Mouse (Mus musculus) CH12.LX (cell line): Measurements from ENCODE around the gene Kcnk7. TPM values are rescaled to one million over a fixed set of nuclear protein-coding genes. Genes with fewer than 3 reads are reported as not detected.
A peak's percentile ranks its signal among the peaks of the same experiment; 100 is the strongest.

Experiments used
- DNase-seq: peaks from one replicate; pipeline ENCODE4 v3.0.0-alpha.2; 2013; ENCODE audit errors: extremely low read depth
- H3K27ac ChIP-seq: 2 replicates; pipeline ENCODE4 v1.5.1; 2012; ENCODE audit warnings: low read depth, mild to moderate bottlenecking, control low read depth, moderate library complexity; ENCODE audit not compliant: insufficient read depth
- H3K27me3 ChIP-seq: replicated peaks from 2 replicates; pipeline ENCODE3; 2012; ENCODE audit warnings: inconsistent platforms
- H3K36me3 ChIP-seq, 2 experiments: replicated peaks in 1 of 2; 2 replicates each; pipeline versions ENCODE3 to v1.6.1; 2012; ENCODE audit warnings: inconsistent platforms in 1 of 2, low read length in 1 of 2, mild to moderate bottlenecking in 1 of 2, mixed read lengths in 1 of 2, moderate library complexity in 1 of 2; ENCODE audit not compliant: control insufficient read depth in 1 of 2, insufficient read depth in 1 of 2
- H3K4me1 ChIP-seq, 2 experiments: 2 replicates each; pipeline ENCODE4 v1.6.1; 2012; ENCODE audit warnings: inconsistent platforms in 1 of 2, moderate library complexity in 1 of 2; ENCODE audit not compliant: insufficient read depth in 2 of 2, control insufficient read depth in 1 of 2
- H3K4me2 ChIP-seq: 2 replicates; pipeline ENCODE4 v1.6.1; 2012; ENCODE audit warnings: low read depth, mild to moderate bottlenecking, control low read depth; ENCODE audit not compliant: poor library complexity, insufficient read depth, severe bottlenecking
- H3K4me3 ChIP-seq, 3 experiments: fragments of 150-350 bp in 1 of 3; sonication (generic) in 1 of 3; replicated peaks in 1 of 3; 2 replicates each; pipeline versions ENCODE3 to v1.5.1; 2011 to 2012; ENCODE audit warnings: low read depth in 2 of 3, low read length in 2 of 3, mild to moderate bottlenecking in 2 of 3, moderate library complexity in 2 of 3, control low read depth in 1 of 3, improper control_type of control experiment in 1 of 3, inconsistent platforms in 1 of 3, mixed read lengths in 1 of 3; ENCODE audit not compliant: poor library complexity in 1 of 3
- H3K79me2 ChIP-seq: replicated peaks from 2 replicates; pipeline ENCODE4 v1.6.1; 2012; ENCODE audit warnings: mild to moderate bottlenecking, moderate library complexity; ENCODE audit not compliant: control insufficient read depth, poor library complexity, insufficient read depth, severe bottlenecking; ENCODE audit errors: extremely low read depth
- H3K9ac ChIP-seq: 2 replicates; pipeline ENCODE4 v1.6.1; 2012; ENCODE audit warnings: low read depth, mild to moderate bottlenecking, control low read depth, moderate library complexity; ENCODE audit not compliant: insufficient read depth
- H3K9me3 ChIP-seq: replicated peaks from 2 replicates; pipeline ENCODE3; 2012; ENCODE audit warnings: low read length, inconsistent platforms, mixed read lengths
- BHLHE40 ChIP-seq: IDR thresholded peaks from 2 replicates; pipeline ENCODE4 v1.6.1; 2011; ENCODE audit warnings: mild to moderate bottlenecking, low read depth, low read length, improper control_type of control experiment
- CHD1 ChIP-seq: IDR thresholded peaks from 2 replicates; pipeline ENCODE4 v1.6.1; 2012; ENCODE audit warnings: low read depth, low read length, improper control_type of control experiment, inconsistent platforms
- CHD2 ChIP-seq: IDR thresholded peaks from 2 replicates; pipeline ENCODE4 v1.6.1; 2011; ENCODE audit warnings: low read length, improper control_type of control experiment
- CTCF ChIP-seq, 2 experiments: IDR thresholded peaks in 1 of 2; conservative IDR thresholded peaks in 1 of 2; 2 replicates each; pipeline ENCODE4 v1.5.1; 2011 to 2012; ENCODE audit warnings: low read depth in 2 of 2, low read length in 2 of 2, improper control_type of control experiment in 1 of 2, inconsistent platforms in 1 of 2, mild to moderate bottlenecking in 1 of 2, moderate library complexity in 1 of 2
- E2F4 ChIP-seq: IDR thresholded peaks from 2 replicates; pipeline ENCODE4 v1.6.1; 2011; ENCODE audit warnings: low read depth, low read length, improper control_type of control experiment; ENCODE audit not compliant: insufficient replicate concordance
- ELF1 ChIP-seq: IDR thresholded peaks from 2 replicates; pipeline ENCODE4 v1.6.1; 2014; ENCODE audit warnings: low read depth, mild to moderate bottlenecking, inconsistent platforms, low read length, improper control_type of control experiment
- EP300 ChIP-seq: IDR thresholded peaks from 2 replicates; pipeline ENCODE4 v1.6.1; 2011; ENCODE audit warnings: low read length, improper control_type of control experiment
- ETS1 ChIP-seq: conservative IDR thresholded peaks from 2 replicates; pipeline ENCODE4 v1.6.1; 2012; ENCODE audit warnings: low read depth, mild to moderate bottlenecking, inconsistent platforms, low read length, improper control_type of control experiment, moderate library complexity
- GABPA ChIP-seq: IDR thresholded peaks from 2 replicates; pipeline ENCODE4 v1.6.1; 2012; ENCODE audit warnings: low read depth, low read length, improper control_type of control experiment, inconsistent platforms; ENCODE audit not compliant: insufficient replicate concordance
- HCFC1 ChIP-seq: IDR thresholded peaks from 2 replicates; pipeline ENCODE4 v1.6.1; 2012; ENCODE audit warnings: low read depth, mild to moderate bottlenecking, inconsistent platforms, low read length, improper control_type of control experiment
- IRF4 ChIP-seq: IDR thresholded peaks from 2 replicates; pipeline ENCODE4 v1.6.1; 2014; ENCODE audit warnings: low read depth, mild to moderate bottlenecking, inconsistent platforms, low read length, improper control_type of control experiment
- JUN ChIP-seq: IDR thresholded peaks from 2 replicates; pipeline ENCODE4 v1.6.1; 2011; ENCODE audit warnings: low read depth, mild to moderate bottlenecking, low read length, improper control_type of control experiment, moderate library complexity; ENCODE audit not compliant: insufficient read depth
- JUND ChIP-seq: conservative IDR thresholded peaks from 2 replicates; pipeline ENCODE4 v1.6.1; 2011; ENCODE audit warnings: low read depth, low read length, improper control_type of control experiment
- KAT2A ChIP-seq: IDR thresholded peaks from 2 replicates; pipeline ENCODE4 v1.6.1; 2012; ENCODE audit warnings: low read length, improper control_type of control experiment, inconsistent platforms; ENCODE audit not compliant: insufficient replicate concordance
- MAFK ChIP-seq: IDR thresholded peaks from 2 replicates; pipeline ENCODE4 v1.6.1; 2011; ENCODE audit warnings: low read length, improper control_type of control experiment; ENCODE audit not compliant: insufficient replicate concordance
- MAX ChIP-seq: IDR thresholded peaks from 2 replicates; pipeline ENCODE4 v1.6.1; 2011; ENCODE audit warnings: low read length, improper control_type of control experiment
- MAZ ChIP-seq: IDR thresholded peaks from 2 replicates; pipeline ENCODE4 v1.6.1; 2012; ENCODE audit warnings: low read depth, mild to moderate bottlenecking, inconsistent platforms, low read length, improper control_type of control experiment, moderate library complexity
- MEF2A ChIP-seq: IDR thresholded peaks from 2 replicates; pipeline ENCODE4 v1.6.1; 2014; ENCODE audit warnings: low read depth, mild to moderate bottlenecking, inconsistent platforms, low read length, improper control_type of control experiment, borderline replicate concordance
- MXI1 ChIP-seq: IDR thresholded peaks from 2 replicates; pipeline ENCODE4 v1.6.1; 2011; ENCODE audit warnings: mild to moderate bottlenecking, low read depth, low read length, improper control_type of control experiment
- MYC ChIP-seq: IDR thresholded peaks from 2 replicates; pipeline ENCODE4 v1.6.1; 2011; ENCODE audit warnings: low read depth, mild to moderate bottlenecking, improper control_type of control experiment, low read length
- NELFE ChIP-seq: IDR thresholded peaks from 2 replicates; pipeline ENCODE4 v1.6.1; 2011; ENCODE audit warnings: low read depth, low read length, improper control_type of control experiment
- NRF1 ChIP-seq: IDR thresholded peaks from 2 replicates; pipeline ENCODE4 v1.6.1; 2014; ENCODE audit warnings: low read depth, mild to moderate bottlenecking, inconsistent platforms, low read length, improper control_type of control experiment, moderate library complexity
- PAX5 ChIP-seq: IDR thresholded peaks from 2 replicates; pipeline ENCODE4 v1.6.1; 2012; ENCODE audit warnings: low read length, inconsistent platforms, mixed read lengths
- POLR2A ChIP-seq: IDR thresholded peaks from 2 replicates; pipeline ENCODE4 v1.6.1; 2011; ENCODE audit warnings: low read depth, mild to moderate bottlenecking, improper control_type of control experiment, low read length
- RAD21 ChIP-seq: IDR thresholded peaks from 2 replicates; pipeline ENCODE4 v1.6.1; 2011; ENCODE audit warnings: low read depth, mild to moderate bottlenecking, low read length, improper control_type of control experiment, moderate library complexity
- RCOR1 ChIP-seq: conservative IDR thresholded peaks from 2 replicates; pipeline ENCODE4 v1.6.1; 2012; ENCODE audit warnings: low read depth, mild to moderate bottlenecking, inconsistent platforms, low read length, improper control_type of control experiment
- SIN3A ChIP-seq: IDR thresholded peaks from 2 replicates; pipeline ENCODE4 v1.6.1; 2012; ENCODE audit warnings: low read length, improper control_type of control experiment, inconsistent platforms
- SMC3 ChIP-seq: IDR thresholded peaks from 2 replicates; pipeline ENCODE4 v1.6.1; 2011; ENCODE audit warnings: low read depth, low read length, improper control_type of control experiment
- TBP ChIP-seq: conservative IDR thresholded peaks from 2 replicates; pipeline ENCODE4 v1.6.1; 2011; ENCODE audit warnings: low read depth, low read length, improper control_type of control experiment
- TCF12 ChIP-seq: IDR thresholded peaks from 2 replicates; pipeline ENCODE4 v1.6.1; 2014; ENCODE audit warnings: low read depth, mild to moderate bottlenecking, inconsistent platforms, low read length, improper control_type of control experiment
- UBTF ChIP-seq: IDR thresholded peaks from 2 replicates; pipeline ENCODE4 v1.6.1; 2012; ENCODE audit warnings: low read depth, mild to moderate bottlenecking, inconsistent platforms, low read length, improper control_type of control experiment, moderate library complexity
- USF1 ChIP-seq: IDR thresholded peaks from 2 replicates; pipeline ENCODE4 v1.6.1; 2014; ENCODE audit warnings: low read depth, mild to moderate bottlenecking, inconsistent platforms, low read length, improper control_type of control experiment
- USF2 ChIP-seq: conservative IDR thresholded peaks from 2 replicates; pipeline ENCODE4 v1.6.1; 2011; ENCODE audit warnings: low read depth, low read length, improper control_type of control experiment
- ZC3H11A ChIP-seq: IDR thresholded peaks from 2 replicates; pipeline ENCODE4 v1.6.1; 2012; ENCODE audit warnings: low read depth, mild to moderate bottlenecking, inconsistent platforms, low read length, improper control_type of control experiment
- ZKSCAN1 ChIP-seq: IDR thresholded peaks from 2 replicates; pipeline ENCODE4 v1.6.1; 2012; ENCODE audit warnings: low read depth, inconsistent platforms, low read length, improper control_type of control experiment, borderline replicate concordance
- ZMIZ1 ChIP-seq: IDR thresholded peaks from 2 replicates; pipeline ENCODE4 v1.6.1; 2012; ENCODE audit warnings: low read depth, mild to moderate bottlenecking, inconsistent platforms, low read length, improper control_type of control experiment
- ZNF384 ChIP-seq: IDR thresholded peaks from 2 replicates; pipeline ENCODE4 v1.6.1; 2012; ENCODE audit warnings: low read depth, low read length, improper control_type of control experiment, inconsistent platforms
- dilution Hi-C: fragments of 300-500 bp; cut with MboI; formaldehyde crosslinking; loops from 2 replicates; pipeline ENCODE4 v1.14.3; 2020; ENCODE audit warnings: low sequenced_read_pairs; ENCODE audit not compliant: extremely low pct_unique_long_range_greater_than_20kb, extremely low pct_ligation_motif_present
- in situ Hi-C: fragments of 300-500 bp; cut with MboI; formaldehyde crosslinking; loops from 3 replicates; pipeline ENCODE4 v1.14.3; 2019; ENCODE audit warnings: low sequenced_read_pairs, low pct_ligation_motif_present, low pct_unique_long_range_greater_than_20kb, mixed read lengths
- polyA plus RNA-seq: library from polyadenylated mRNA; unstranded; fragments of >175 nt; gene quantifications from 2 replicates; pipeline ENCODE4 v1.2.1, GENCODE M21; 2012; ENCODE audit warnings: low read depth; ENCODE audit not compliant: insufficient read length
- total RNA-seq, 2 experiments: library from RNA; depleted of rRNA; stranded (reverse); fragments of 300-350 nt in 1 of 2; fragments of >200 nt in 1 of 2; gene quantifications; 2 replicates each; pipeline ENCODE4 v1.2.3; 2012 to 2014

Gene Kcnk7
- total and polyA plus RNA-seq, 3 experiments = 0.30 TPM; not detected in 2

DNA sequence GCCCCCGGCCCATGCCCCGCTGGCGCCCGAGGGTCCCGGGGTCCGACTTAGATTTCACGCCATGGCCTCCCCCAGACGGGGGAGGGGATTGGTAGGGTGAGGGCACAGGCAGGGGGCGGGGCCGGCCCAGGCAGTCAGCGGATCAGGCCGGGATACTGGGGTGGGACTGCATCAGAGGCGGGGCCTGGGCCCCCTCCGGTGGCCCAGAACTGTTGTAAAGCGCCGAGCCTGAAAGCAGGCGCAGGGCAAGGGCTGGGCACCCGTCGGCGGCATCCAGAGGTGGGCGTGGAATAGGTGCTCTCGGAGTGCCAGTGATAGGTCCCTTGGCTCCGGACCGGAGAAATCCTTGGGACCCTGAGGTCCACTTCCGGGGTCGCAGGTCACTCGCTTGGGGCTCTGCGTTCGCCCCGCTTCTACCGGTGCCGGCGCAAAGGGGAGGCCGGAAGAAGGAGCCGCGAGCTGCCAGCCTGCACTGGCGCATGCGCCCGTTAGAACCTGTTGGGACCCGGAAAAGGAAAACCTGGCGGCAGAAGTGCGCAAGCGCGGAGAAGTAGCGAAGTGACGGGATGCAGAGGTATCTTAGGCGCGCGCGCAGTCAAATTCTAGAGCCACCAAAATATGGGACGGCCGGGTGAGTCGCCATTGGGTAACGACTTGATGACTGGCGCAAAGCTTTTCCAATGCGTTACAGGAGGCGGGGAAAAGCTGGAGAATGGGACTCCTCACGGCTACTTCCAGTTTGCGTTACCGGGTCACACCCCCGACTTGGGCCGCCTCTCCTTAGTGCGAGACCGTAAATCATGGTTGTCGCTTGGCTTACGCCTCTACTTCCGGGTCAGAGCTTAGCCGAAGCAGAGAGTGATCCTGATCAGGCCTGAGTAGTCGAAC is 15.7 kb upstream of the Kcnk7 start, which contains the start of the genes Map3k11 and Pcnx3:
Gene Map3k11 (plus strand): TSS at position 543 of the 888 bp plus-strand sequence.
Gene Pcnx3 (minus strand): TSS at position 709 of the 888 bp plus-strand sequence.
- Histone ChIP-seq H3K4me2 (peak within 1 kb of the TSS; percentile 92), H3K9me3 (no peaks in the 10 kb centered on the region), H3K9ac (peak within 1 kb of the TSS; percentile 98), H3K27ac (peak within 1 kb of the TSS; percentile 79), H3K79me2 (peaks cover 35% of the 10 kb centered on the region), H3K27me3 (no peaks in the 10 kb centered on the region), H3K36me3 (peaks cover 47 to 67% of the 10 kb centered on the region in 2 experiments), H3K4me1 (peaks cover 23 to 37% of the 10 kb centered on the region in 2 experiments), H3K4me3 (peak within 1 kb of the TSS; percentile 81 to 95 (median 83))
- in situ Hi-C loops = no loop called here
- DNase-seq = peak; percentile 99
- dilution Hi-C loops = no loop called here
- TF ChIP-seq ZKSCAN1 (no peak), NELFE (peak; percentile 37; the same call in 1 of the 2 replicates), SIN3A (peak; percentile 99), SMC3 (no peak), IRF4 (peak; percentile 34; the same call in 1 of the 2 replicates), MAFK (no peak), TCF12 (peak; percentile 49; the same call in 1 of the 2 replicates), CTCF (conservative IDR thresholded peaks at IDR 0.05 in 1 of 2, IDR thresholded peaks at IDR 0.05 in 1 of 2; ENCODE audit: low read depth in 2 of 2, low read length in 2 of 2) (no peak), NRF1 (peak; percentile 95), USF1 (no peak), MXI1 (peak; percentile 52; the same call in 1 of the 2 replicates), PAX5 (no peak), MAZ (0 out of 2 replicates have a peak, but pooled peaks have one; percentile 7), UBTF (no peak), BHLHE40 (peak; percentile 54), MEF2A (no peak), GABPA (peak; percentile 50; the same call in 1 of the 2 replicates), TBP (no peak; the same call in 1 of the 2 replicates), MYC (0 out of 2 replicates have a peak, but pooled peaks have one; percentile 52), JUN (peak; percentile 55; the same call in 1 of the 2 replicates), HCFC1 (peak; percentile 91), CHD2 (peak; percentile 94), KAT2A (peak; percentile 94), ZC3H11A (no peak), RCOR1 (no peak), EP300 (no peak), ELF1 (peak; percentile 95), MAX (peak; percentile 65; the same call in 1 of the 2 replicates), ETS1 (peak; percentile 49; the same call in 1 of the 2 replicates), POLR2A (peak; percentile 76), CHD1 (no peak; the same call in 1 of the 2 replicates), JUND (no peak), ZMIZ1 (peak; percentile 52; the same call in 1 of the 2 replicates), E2F4 (0 out of 2 replicates have a peak, but pooled peaks have one; percentile 68), ZNF384 (no peak), RAD21 (no peak), USF2 (no peak)
